Mouse (Mus musculus) midbrain, embryonic 12.5 days (tissue): ENCODE measurements around the gene Diablo. TPM values are rescaled to one million over a fixed set of nuclear protein-coding genes. Genes with fewer than 3 reads are reported as not detected.

ENCODE experiments used
- ATAC-seq: fragments of 200-750 bp; cut with Nextera tagmentation; 2 replicates; pipeline ENCODE4 v1.8.0; 2017; ENCODE audit warnings: low read depth, moderate TSS enrichment, moderate library complexity; ENCODE audit not compliant: low FRiP score
- H3K27ac ChIP-seq: fragments of 300-500 bp; sonication (generic); replicated peaks from 2 replicates; pipeline ENCODE4 v1.5.1; 2016; ENCODE audit warnings: mild to moderate bottlenecking
- H3K27me3 ChIP-seq: fragments of 300-500 bp; sonication (generic); 2 replicates; pipeline ENCODE4 v1.6.1; 2016; ENCODE audit warnings: mild to moderate bottlenecking
- H3K36me3 ChIP-seq: fragments of 300-500 bp; sonication (generic); 2 replicates; pipeline ENCODE4 v1.6.1; 2016
- H3K4me1 ChIP-seq: fragments of 300-500 bp; sonication (generic); 2 replicates; pipeline ENCODE4 v1.6.1; 2016
- H3K4me2 ChIP-seq: fragments of 300-500 bp; sonication (generic); replicated peaks from 2 replicates; pipeline ENCODE4 v1.6.1; 2016; ENCODE audit warnings: mild to moderate bottlenecking, moderate library complexity
- H3K4me3 ChIP-seq: fragments of 300-500 bp; sonication (generic); 2 replicates; pipeline ENCODE4 v1.5.1; 2016; ENCODE audit warnings: mild to moderate bottlenecking
- H3K9ac ChIP-seq: fragments of 300-500 bp; sonication (generic); replicated peaks from 2 replicates; pipeline ENCODE4 v1.6.1; 2016; ENCODE audit warnings: mild to moderate bottlenecking, moderate library complexity
- H3K9me3 ChIP-seq: fragments of 300-500 bp; sonication (generic); 2 replicates; pipeline ENCODE4 v1.6.1; 2016; ENCODE audit warnings: mild to moderate bottlenecking
- WGBS: fragments of 180-500 bp; shearing (Covaris S2); methylation state at CpG from one replicate; pipeline ENCODE4 v1.1.7; 2016; 5-methylcytosine and 5-hydroxymethylcytosine counted together
- polyA plus RNA-seq: library from polyadenylated mRNA; unstranded; fragments of >200 nt; fragmentation: Nextera tagmentation; extraction: Ambion mirVana; gene quantifications from 2 replicates; pipeline ENCODE4 v1.2.1, GENCODE M21; 2016

Diablo gene
- polyA plus RNA-seq: 135 and 145 TPM in 2 replicates

DNA sequence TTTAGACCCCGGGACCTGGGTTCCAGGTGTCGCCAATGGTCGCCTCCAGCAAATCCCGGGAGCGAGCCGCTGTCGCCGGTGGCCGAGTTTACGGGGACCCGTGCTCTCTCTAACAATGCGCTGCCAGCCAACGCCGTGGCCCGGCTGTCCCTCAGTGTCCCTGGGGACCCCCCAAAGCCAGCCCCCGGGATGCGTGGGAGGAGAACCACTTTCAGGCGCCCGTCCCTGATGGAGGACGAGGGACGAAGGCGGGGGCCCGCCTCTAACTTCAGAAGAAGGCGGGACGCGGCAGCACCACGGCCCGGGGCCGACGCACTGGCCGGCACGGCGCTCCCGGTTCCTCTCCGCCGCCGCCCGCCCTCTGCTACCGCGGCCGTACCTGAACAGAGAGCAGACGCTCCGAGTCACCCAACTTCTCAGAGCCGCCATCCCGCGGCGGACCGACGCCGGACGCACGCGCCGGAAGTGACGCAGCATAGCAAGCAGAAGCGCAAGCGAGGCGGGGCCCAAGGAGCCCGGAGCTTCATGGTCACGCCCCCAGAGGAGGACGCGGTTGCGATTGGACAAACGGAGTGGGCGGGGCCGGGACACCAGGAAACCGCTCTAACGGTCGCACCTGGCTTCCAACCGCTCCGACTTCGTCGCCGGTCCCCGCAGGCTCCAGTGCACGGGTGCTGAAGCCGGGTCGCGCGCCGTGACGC lies at the start of gene Diablo:
TSS of gene Diablo (minus strand) at position 485 of the 701 bp plus-strand sequence.
- H3K9ac ChIP-seq: peak within 1 kb of the TSS; percentile 85
- WGBS: under 1% methylated on average over 80 of the region's 82 CpGs
- H3K4me3 ChIP-seq: peak within 1 kb of the TSS; percentile 91
- ATAC-seq: peak; percentile 98
- H3K4me2 ChIP-seq: peak within 1 kb of the TSS; percentile 92
- peaks cover 31% of the 10 kb centered on the region for H3K4me1 ChIP-seq
- no peaks in the 10 kb centered on the region for H3K9me3 ChIP-seq
- H3K27ac ChIP-seq: peak within 1 kb of the TSS; percentile 57
- H3K36me3 ChIP-seq: peaks cover 27% of the 10 kb centered on the region
- H3K27me3 ChIP-seq: peaks cover 6% of the 10 kb centered on the region; the same call in 1 of the 2 replicates

GRCm38 (mm10) chr5:123573362-123573761 lies 49.4 kb upstream of the Diablo start:
- no peak overlapping the region for H3K27ac ChIP-seq
- peaks cover 26% of the 10 kb centered on the region for H3K36me3 ChIP-seq
- H3K4me3 ChIP-seq: peak overlapping the region; percentile 92
- no peaks in the 10 kb centered on the region for H3K27me3 ChIP-seq
- WGBS: 64% methylated on average over 8 of the region's 8 CpGs
- peaks cover 11% of the 10 kb centered on the region for H3K4me1 ChIP-seq
- ATAC-seq: peak; percentile 23; the same call in 1 of the 2 replicates
- no peaks in the 10 kb centered on the region for H3K9me3 ChIP-seq
- peak overlapping the region; percentile 80 for H3K4me2 ChIP-seq
- no peak overlapping the region for H3K9ac ChIP-seq

- Histone ChIP-seq H3K4me3 (peak within 1 kb of the TSS; percentile 92), H3K4me2 (peak within 1 kb of the TSS; percentile 80), H3K36me3 (peaks cover 27% of the 10 kb centered on the region), H3K9me3 (no peaks in the 10 kb centered on the region), H3K9ac (peak within 1 kb of the TSS; percentile 73), H3K27ac (no peak within 1 kb of the TSS; the same call in 1 of the 2 replicates), H3K27me3 (no peaks in the 10 kb centered on the region), H3K4me1 (peaks cover 11% of the 10 kb centered on the region)
- WGBS: under 1% methylated on average over 54 of the region's 54 CpGs
- peak; percentile 93 for ATAC-seq
Observed at GRCm38 (mm10) chr5:123572357-123573186, 48.6 kb upstream of the Diablo start, which contains the start of gene Vps33a. Gene Vps33a, minus strand, starts transcription at chr5:123573038.

DNA sequence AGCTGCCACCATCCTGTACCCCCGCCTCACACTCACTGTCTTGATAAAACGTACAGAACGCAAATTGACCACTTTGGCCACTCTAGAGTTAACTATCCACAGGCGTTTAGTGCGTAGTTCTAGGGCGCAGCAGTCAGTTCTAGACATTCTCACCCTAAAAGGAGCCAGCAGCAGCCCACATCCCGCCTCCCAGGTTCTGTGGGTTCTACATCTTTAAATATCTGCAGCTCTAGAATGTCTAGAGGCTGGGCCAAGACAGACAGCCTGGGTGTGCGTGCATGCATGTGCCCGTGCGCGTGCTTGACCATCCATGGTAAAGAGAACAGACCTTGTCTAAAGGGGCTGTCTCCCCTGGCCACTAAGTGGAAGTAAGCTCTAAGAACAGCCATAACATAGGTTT lies 37.2 kb upstream of the Diablo start:
- Histone ChIP-seq H3K36me3 (peaks cover 94% of the 10 kb centered on the region), H3K9me3 (no peaks in the 10 kb centered on the region), H3K4me3 (no peak overlapping the region), H3K9ac (no peak overlapping the region), H3K27me3 (no peaks in the 10 kb centered on the region), H3K27ac (no peak overlapping the region), H3K4me1 (no peaks in the 10 kb centered on the region), H3K4me2 (no peak overlapping the region)
- 94% methylated on average over 11 of the region's 11 CpGs for WGBS
- no peak for ATAC-seq

GRCm38 (mm10) chr5:123559588-123559987 lies 35.6 kb upstream of the Diablo start:
- H3K4me1 ChIP-seq: no peaks in the 10 kb centered on the region
- no peak for ATAC-seq
- no peaks in the 10 kb centered on the region for H3K9me3 ChIP-seq
- no peak overlapping the region for H3K4me2 ChIP-seq
- no peak overlapping the region for H3K4me3 ChIP-seq
- no peak overlapping the region for H3K9ac ChIP-seq
- H3K27ac ChIP-seq: no peak overlapping the region
- peaks cover 83% of the 10 kb centered on the region for H3K36me3 ChIP-seq
- WGBS: 94% methylated on average over 8 of the region's 8 CpGs
- H3K27me3 ChIP-seq: no peaks in the 10 kb centered on the region

DNA sequence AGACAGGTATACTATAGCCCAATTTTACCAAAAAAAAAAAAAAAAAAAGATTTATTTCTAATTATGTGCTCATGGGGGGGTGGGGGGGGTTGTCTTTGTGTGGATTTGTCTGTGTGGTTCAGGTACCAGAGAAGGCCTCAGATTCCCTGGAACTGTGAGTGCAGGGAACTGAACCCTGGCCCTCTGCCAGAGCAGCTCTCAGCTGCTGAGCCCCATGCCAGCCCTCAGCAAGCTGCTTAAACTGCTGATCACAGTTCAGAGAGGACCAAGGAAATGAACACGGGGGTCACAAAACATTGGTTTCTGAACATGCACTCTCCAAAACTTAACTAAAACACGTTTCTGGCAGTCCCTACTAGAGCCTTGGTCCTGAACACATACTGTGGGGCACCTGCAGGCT lies 32.5 kb upstream of the Diablo start:
- Histone ChIP-seq H3K4me3 (no peak overlapping the region), H3K36me3 (peaks cover 60% of the 10 kb centered on the region), H3K4me1 (no peaks in the 10 kb centered on the region), H3K27me3 (no peaks in the 10 kb centered on the region), H3K9ac (no peak overlapping the region), H3K27ac (no peak overlapping the region), H3K4me2 (no peak overlapping the region), H3K9me3 (no peaks in the 10 kb centered on the region)
- ATAC-seq: no peak
- WGBS: 73% methylated on average over 2 of the region's 2 CpGs

DNA sequence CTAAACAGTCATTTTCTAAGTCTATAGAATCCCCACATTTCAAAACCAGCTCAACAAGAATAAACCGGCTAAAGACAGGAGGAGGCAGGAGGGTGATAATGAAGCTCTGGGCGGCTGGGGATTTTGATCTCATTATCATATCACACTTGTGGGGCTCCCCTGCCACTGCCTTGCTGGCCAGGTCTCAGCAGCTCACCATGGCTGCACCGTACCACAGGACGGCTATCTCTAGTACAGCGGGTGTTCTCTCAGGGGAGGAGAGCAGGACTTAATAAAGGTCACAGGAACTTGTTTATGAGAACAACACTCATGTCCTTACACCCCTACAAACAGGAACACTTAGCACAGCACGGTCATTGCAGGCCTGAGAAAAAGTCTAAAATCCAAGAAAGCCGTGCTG lies 31.7 kb upstream of the Diablo start:
- H3K9me3 ChIP-seq: no peaks in the 10 kb centered on the region
- WGBS: 90% methylated on average over 7 of the region's 7 CpGs
- H3K4me1 ChIP-seq: no peaks in the 10 kb centered on the region
- no peak overlapping the region for H3K4me3 ChIP-seq
- H3K27ac ChIP-seq: no peak overlapping the region
- H3K36me3 ChIP-seq: peaks cover 53% of the 10 kb centered on the region
- no peak for ATAC-seq
- H3K27me3 ChIP-seq: no peaks in the 10 kb centered on the region
- no peak overlapping the region for H3K9ac ChIP-seq
- H3K4me2 ChIP-seq: no peak overlapping the region

- H3K9ac ChIP-seq: no peak overlapping the region
- H3K4me1 ChIP-seq: no peaks in the 10 kb centered on the region
- ATAC-seq: no peak
- no peak overlapping the region for H3K4me2 ChIP-seq
- H3K4me3 ChIP-seq: no peak overlapping the region
- H3K27me3 ChIP-seq: no peaks in the 10 kb centered on the region
- WGBS: 94% methylated on average over 10 of the region's 10 CpGs
- no peaks in the 10 kb centered on the region for H3K9me3 ChIP-seq
- peaks cover 80% of the 10 kb centered on the region for H3K36me3 ChIP-seq
- no peak overlapping the region for H3K27ac ChIP-seq
Observed at GRCm38 (mm10) chr5:123533801-123534200, 9.8 kb upstream of the Diablo start.

GRCm38 (mm10) chr5:123530056-123530455 lies 6.1 kb upstream of the Diablo start:
- Histone ChIP-seq H3K36me3 (peaks cover 74% of the 10 kb centered on the region), H3K4me2 (no peak overlapping the region), H3K27me3 (peaks cover 5% of the 10 kb centered on the region; the same call in 1 of the 2 replicates), H3K9me3 (no peaks in the 10 kb centered on the region), H3K9ac (no peak overlapping the region), H3K4me3 (no peak overlapping the region), H3K4me1 (peaks cover 3% of the 10 kb centered on the region; the same call in 1 of the 2 replicates), H3K27ac (no peak overlapping the region)
- 92% methylated on average over 8 of the region's 8 CpGs for WGBS
- ATAC-seq: no peak

DNA sequence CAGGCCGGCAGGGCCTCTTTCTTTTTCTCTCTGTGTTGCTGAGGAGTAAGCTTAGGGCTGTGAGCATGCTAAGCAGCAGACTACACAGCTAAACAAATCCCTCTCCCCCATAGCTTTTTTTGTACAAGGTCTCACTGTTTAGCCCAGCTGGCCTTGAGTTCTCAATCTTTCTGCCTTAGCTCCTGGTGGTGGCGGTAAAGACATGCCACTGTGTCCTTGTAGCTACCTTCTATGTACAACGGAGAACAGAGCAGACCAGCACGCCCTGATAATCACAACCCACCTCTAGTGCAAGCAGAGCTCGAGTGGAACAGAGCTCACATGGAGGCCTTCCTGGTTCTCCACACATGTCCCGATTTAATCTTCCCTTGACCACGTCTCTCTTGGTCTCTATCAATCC lies 4.7 kb upstream of the Diablo start:
- Histone ChIP-seq H3K9me3 (no peaks in the 10 kb centered on the region), H3K27ac (no peak overlapping the region), H3K36me3 (peaks cover 61% of the 10 kb centered on the region), H3K4me1 (peaks cover 9% of the 10 kb centered on the region), H3K9ac (no peak overlapping the region), H3K27me3 (peaks cover 6% of the 10 kb centered on the region; the same call in 1 of the 2 replicates), H3K4me2 (no peak overlapping the region), H3K4me3 (no peak overlapping the region)
- 81% methylated on average over 7 of the region's 7 CpGs for WGBS
- ATAC-seq: no peak

DNA sequence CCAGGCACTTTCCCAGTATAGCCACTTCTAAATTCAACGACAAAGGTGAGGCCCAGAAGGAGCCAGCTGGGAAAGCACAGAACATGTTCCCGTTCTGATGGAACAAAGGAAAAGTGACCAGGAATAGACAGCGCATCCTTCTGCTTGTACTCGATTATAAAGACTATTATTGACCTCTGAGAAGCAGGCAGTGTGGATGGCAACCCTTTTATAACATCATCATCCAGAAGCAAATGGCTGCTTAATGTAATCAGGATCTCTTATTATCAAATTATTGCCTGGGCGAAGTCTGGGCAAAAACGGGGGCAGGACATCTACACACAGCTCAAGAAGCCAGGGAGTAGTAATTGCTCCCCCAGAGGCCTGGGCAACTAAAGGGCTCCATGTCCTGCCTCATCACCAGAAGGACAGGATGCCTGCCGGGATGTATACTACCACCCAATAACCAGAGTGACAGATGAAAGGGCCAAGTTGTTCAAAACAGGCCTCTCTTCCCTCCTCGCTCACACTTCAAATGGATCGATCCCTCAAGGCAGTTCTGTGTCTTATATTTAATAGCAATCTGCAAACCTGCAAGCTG lies 2.0 kb upstream of the Diablo start:
- Histone ChIP-seq H3K27me3 (peaks cover 6% of the 10 kb centered on the region; the same call in 1 of the 2 replicates), H3K27ac (no peak overlapping the region), H3K36me3 (peaks cover 35% of the 10 kb centered on the region), H3K9me3 (no peaks in the 10 kb centered on the region), H3K4me2 (no peak overlapping the region), H3K4me1 (peaks cover 31% of the 10 kb centered on the region), H3K4me3 (no peak overlapping the region), H3K9ac (no peak overlapping the region)
- ATAC-seq: no peak
- 89% methylated on average over 9 of the region's 9 CpGs for WGBS

GRCm38 (mm10) chr5:123525281-123525680 lies 1.3 kb upstream of the Diablo start, which contains the start of gene Gm49027:
Gene Gm49027, minus strand, starts transcription at chr5:123525488.
- Histone ChIP-seq H3K4me1 (peaks cover 31% of the 10 kb centered on the region), H3K36me3 (peaks cover 28% of the 10 kb centered on the region), H3K27me3 (peaks cover 6% of the 10 kb centered on the region; the same call in 1 of the 2 replicates), H3K9me3 (no peaks in the 10 kb centered on the region), H3K4me2 (peak within 1 kb of the TSS; percentile 92), H3K9ac (peak within 1 kb of the TSS; percentile 52), H3K27ac (peak within 1 kb of the TSS; percentile 57), H3K4me3 (peak within 1 kb of the TSS; percentile 91)
- WGBS: 89% methylated on average over 7 of the region's 7 CpGs
- ATAC-seq: no peak
